Mouse (Mus musculus) natural killer cell, adult 2 months (primary cell): ENCODE results near the gene Ffar2.

Experiments
- DNase-seq, 2 experiments: peaks; one replicate each; pipeline ENCODE4 v3.0.0; 2022; ENCODE audit warnings: low spot score in 2 of 2

The Ffar2 gene

GRCm38 (mm10) chr7:30821532-30821931 is 2.0 kb downstream of the Ffar2 start:
- DNase-seq = no peak

GRCm38 (mm10) chr7:30820854-30821445 is 2.6 kb downstream of the Ffar2 start:
- no peak for DNase-seq

- DNase-seq = no peak
Measured at GRCm38 (mm10) chr7:30820131-30820530, 3.4 kb downstream of the Ffar2 start.

- DNase-seq = no peak
Measured at GRCm38 (mm10) chr7:30812291-30812807, 11.2 kb downstream of the Ffar2 start.

GRCm38 (mm10) chr7:30811757-30812290 is 11.8 kb downstream of the Ffar2 start:
- peak in 1 of 2 experiments; percentile 23 for DNase-seq

GRCm38 (mm10) chr7:30810319-30810718 is 13.3 kb downstream of the Ffar2 start:
- DNase-seq = no peak

GRCm38 (mm10) chr7:30805924-30806323 is 17.7 kb downstream of the Ffar2 start:
- DNase-seq = peak; percentile 64 to 82

GRCm38 (mm10) chr7:30804026-30804715 is 19.4 kb downstream of the Ffar2 start:
- DNase-seq = no peak

- no peak for DNase-seq
Measured at GRCm38 (mm10) chr7:30803256-30803655, 20.3 kb downstream of the Ffar2 start.

GRCm38 (mm10) chr7:30800653-30801052 is 22.9 kb downstream of the Ffar2 start:
- no peak for DNase-seq

GRCm38 (mm10) chr7:30796790-30797189 is 26.8 kb downstream of the Ffar2 start:
- DNase-seq = no peak

GRCm38 (mm10) chr7:30794921-30795320 is 28.7 kb downstream of the Ffar2 start:
- no peak for DNase-seq

- no peak for DNase-seq
Measured at GRCm38 (mm10) chr7:30791921-30792320, 31.7 kb downstream of the Ffar2 start.

GRCm38 (mm10) chr7:30790141-30790540 is 33.4 kb downstream of the Ffar2 start:
- DNase-seq = no peak

GRCm38 (mm10) chr7:30787377-30788022 is 36.1 kb downstream of the Ffar2 start, which contains the start of gene Krtdap:
TSS of gene Krtdap (plus strand) at chr7:30787896.
- DNase-seq = no peak

GRCm38 (mm10) chr7:30785721-30786546 is 37.6 kb downstream of the Ffar2 start:
- no peak for DNase-seq

GRCm38 (mm10) chr7:30785154-30785553 is 38.4 kb downstream of the Ffar2 start:
- DNase-seq = no peak

- DNase-seq = no peak
Measured at GRCm38 (mm10) chr7:30782658-30783057, 40.9 kb downstream of the Ffar2 start.

- DNase-seq = no peak
Measured at GRCm38 (mm10) chr7:30781792-30782191, 41.8 kb downstream of the Ffar2 start.

- no peak for DNase-seq
Measured at GRCm38 (mm10) chr7:30777911-30778310, 45.7 kb downstream of the Ffar2 start.

GRCm38 (mm10) chr7:30777081-30777579 is 46.4 kb downstream of the Ffar2 start:
- no peak for DNase-seq
